Mouse (Mus musculus): ENCODE data around the gene Cmtr1. TPM values are rescaled to one million over a fixed set of nuclear protein-coding genes. Genes with fewer than 3 reads are reported as not detected.
A peak's percentile ranks its signal among the peaks of the same experiment; 100 is the strongest.

Cmtr1 gene
- polyA plus RNA-seq, 1 experiment from 2014 or later: 122 TPM

- ATAC-seq (replicated peaks; ENCODE audit: low FRiP score): no peak
Measured at GRCm38 (mm10) chr17:29636118-29636517, 24.3 kb upstream of the Cmtr1 start.

GRCm38 (mm10) chr17:29637377-29637776, 23.0 kb upstream of the Cmtr1 start:
- Histone ChIP-seq H3K4me3 (replicated peaks) (no peak overlapping the region), H3K4me1 (no peaks in the 10 kb centered on the region), H3K27ac (no peak overlapping the region), H3K36me3 (peaks cover 98% of the 10 kb centered on the region), H3K9ac (no peak overlapping the region), H3K9me3 (replicated peaks) (no peaks in the 10 kb centered on the region), H3K4me2 (no peak overlapping the region), H3K27me3 (no peaks in the 10 kb centered on the region)
- 90% methylated on average over 4 of the region's 4 CpGs for WGBS
- no peak for ATAC-seq (replicated peaks; ENCODE audit: low FRiP score)

More at GRCm38 (mm10) chr17:29636118-29636517, 24.3 kb upstream of the Cmtr1 start:
- no peaks in the 10 kb centered on the region for H3K4me1 ChIP-seq
- no peak overlapping the region for H3K9ac ChIP-seq
- H3K4me2 ChIP-seq: no peak overlapping the region
- H3K9me3 ChIP-seq (replicated peaks): no peaks in the 10 kb centered on the region
- H3K27me3 ChIP-seq: no peaks in the 10 kb centered on the region
- no peak overlapping the region for H3K4me3 ChIP-seq (replicated peaks)
- 74% methylated on average over 5 of the region's 5 CpGs for WGBS
- H3K36me3 ChIP-seq: peaks cover 97% of the 10 kb centered on the region
- H3K27ac ChIP-seq: no peak overlapping the region

GRCm38 (mm10) chr17:29637895-29638294, 22.5 kb upstream of the Cmtr1 start:
- WGBS: 72% methylated on average over 8 of the region's 8 CpGs

GRCm38 (mm10) chr17:29640971-29641370, 19.4 kb upstream of the Cmtr1 start:
- H3K27ac ChIP-seq: no peak overlapping the region
- H3K4me2 ChIP-seq: no peak overlapping the region
- no peak for ATAC-seq (replicated peaks; ENCODE audit: low FRiP score)
- H3K36me3 ChIP-seq: peaks cover 74% of the 10 kb centered on the region
- no peaks in the 10 kb centered on the region for H3K9me3 ChIP-seq (replicated peaks)
- no peak overlapping the region for H3K4me3 ChIP-seq (replicated peaks)
- no peaks in the 10 kb centered on the region for H3K4me1 ChIP-seq
- no peak overlapping the region for H3K9ac ChIP-seq
- WGBS: 92% methylated on average over 11 of the region's 11 CpGs
- H3K27me3 ChIP-seq: no peaks in the 10 kb centered on the region

More at GRCm38 (mm10) chr17:29637895-29638294, 22.5 kb upstream of the Cmtr1 start:
- no peaks in the 10 kb centered on the region for H3K9me3 ChIP-seq (replicated peaks)
- H3K36me3 ChIP-seq: peaks cover 98% of the 10 kb centered on the region
- no peak for ATAC-seq (replicated peaks; ENCODE audit: low FRiP score)
- H3K4me2 ChIP-seq: no peak overlapping the region
- H3K27ac ChIP-seq: no peak overlapping the region
- H3K27me3 ChIP-seq: no peaks in the 10 kb centered on the region
- H3K9ac ChIP-seq: no peak overlapping the region
- H3K4me3 ChIP-seq (replicated peaks): no peak overlapping the region
- no peaks in the 10 kb centered on the region for H3K4me1 ChIP-seq

DNA sequence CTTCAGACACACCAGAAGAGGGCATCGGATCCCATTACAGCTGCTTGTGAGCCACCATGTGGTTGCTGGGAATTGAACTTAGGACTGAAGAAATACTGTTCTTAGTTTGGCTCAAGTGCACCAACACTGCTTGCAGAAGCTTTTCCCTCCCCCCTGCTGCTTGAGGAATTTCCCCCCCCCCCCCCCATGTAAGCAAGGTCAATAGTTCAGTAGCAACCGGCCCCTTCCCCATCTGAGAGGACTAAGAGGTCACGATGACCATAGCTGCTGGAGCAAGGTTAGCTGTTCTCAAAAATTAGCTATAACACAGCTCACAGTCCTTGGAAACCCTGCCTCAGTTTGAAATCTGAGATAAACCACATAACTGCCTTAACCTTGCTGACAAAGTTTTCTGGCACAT, 18.2 kb upstream of the Cmtr1 start:
- 81% methylated on average over 3 of the region's 3 CpGs for WGBS
- ATAC-seq (replicated peaks; ENCODE audit: low FRiP score): no peak

GRCm38 (mm10) chr17:29658249-29658648, 2.1 kb upstream of the Cmtr1 start:
- 84% methylated on average over 2 of the region's 2 CpGs for WGBS
- no peak for ATAC-seq (replicated peaks; ENCODE audit: low FRiP score)

More for the DNA sequence above, 18.2 kb upstream of the Cmtr1 start:
- Histone ChIP-seq H3K4me2 (no peak overlapping the region), H3K27ac (no peak overlapping the region), H3K4me1 (no peaks in the 10 kb centered on the region), H3K4me3 (replicated peaks) (no peak overlapping the region), H3K9me3 (replicated peaks) (no peaks in the 10 kb centered on the region), H3K9ac (no peak overlapping the region), H3K36me3 (peaks cover 68% of the 10 kb centered on the region), H3K27me3 (no peaks in the 10 kb centered on the region)

DNA sequence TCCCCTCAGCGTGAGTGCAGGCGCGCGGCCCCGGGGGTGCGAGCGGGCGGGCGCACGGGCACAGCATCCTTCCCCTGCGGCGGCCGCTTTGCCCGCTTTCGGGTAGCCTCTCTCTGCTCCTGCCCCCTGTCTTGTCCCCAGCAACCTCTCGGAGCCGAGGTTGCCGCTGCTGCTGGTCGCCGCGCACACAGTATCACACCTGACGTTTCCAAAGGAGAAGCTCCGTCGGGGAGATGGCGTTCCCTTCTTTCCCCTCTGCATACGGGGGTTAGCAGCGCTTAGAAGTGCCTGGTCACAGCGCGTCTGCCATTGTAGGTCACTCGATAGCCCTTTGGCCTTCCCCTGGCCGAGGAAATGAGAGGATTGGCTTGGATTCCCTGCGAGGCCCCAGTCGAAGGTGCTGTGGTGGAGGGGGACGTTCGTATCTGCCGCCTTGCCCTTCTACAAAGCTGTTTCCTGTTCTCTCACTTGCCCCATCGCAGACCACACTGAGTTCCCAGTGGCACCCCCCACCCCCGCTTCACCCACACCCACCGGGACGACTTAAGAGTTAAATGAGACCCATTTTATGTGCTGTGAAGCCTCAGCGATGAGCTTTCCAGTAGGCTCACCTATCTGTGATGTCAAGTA, 482 bp downstream of the Cmtr1 start:
- H3K27ac ChIP-seq: peak overlapping the region; percentile 97
- no peaks in the 10 kb centered on the region for H3K9me3 ChIP-seq (replicated peaks)
- peak overlapping the region; percentile 94 for H3K9ac ChIP-seq
- ATAC-seq (replicated peaks; ENCODE audit: low FRiP score): peak; percentile 81; the same call in 1 of the 2 replicates
- peaks cover 28% of the 10 kb centered on the region for H3K36me3 ChIP-seq
- H3K27me3 ChIP-seq: no peaks in the 10 kb centered on the region
- WGBS: 1% methylated on average over 30 of the region's 41 CpGs
- H3K4me1 ChIP-seq: peaks cover 11% of the 10 kb centered on the region
- peak overlapping the region; percentile 83 for H3K4me2 ChIP-seq
- peak overlapping the region; percentile 98 for H3K4me3 ChIP-seq (replicated peaks)

More at GRCm38 (mm10) chr17:29658249-29658648, 2.1 kb upstream of the Cmtr1 start:
- no peak overlapping the region for H3K4me3 ChIP-seq (replicated peaks)
- H3K9me3 ChIP-seq (replicated peaks): no peaks in the 10 kb centered on the region
- H3K4me1 ChIP-seq: peaks cover 11% of the 10 kb centered on the region
- no peak overlapping the region for H3K9ac ChIP-seq
- H3K27ac ChIP-seq: no peak overlapping the region
- H3K36me3 ChIP-seq: peaks cover 5% of the 10 kb centered on the region
- H3K27me3 ChIP-seq: no peaks in the 10 kb centered on the region
- no peak overlapping the region for H3K4me2 ChIP-seq

DNA sequence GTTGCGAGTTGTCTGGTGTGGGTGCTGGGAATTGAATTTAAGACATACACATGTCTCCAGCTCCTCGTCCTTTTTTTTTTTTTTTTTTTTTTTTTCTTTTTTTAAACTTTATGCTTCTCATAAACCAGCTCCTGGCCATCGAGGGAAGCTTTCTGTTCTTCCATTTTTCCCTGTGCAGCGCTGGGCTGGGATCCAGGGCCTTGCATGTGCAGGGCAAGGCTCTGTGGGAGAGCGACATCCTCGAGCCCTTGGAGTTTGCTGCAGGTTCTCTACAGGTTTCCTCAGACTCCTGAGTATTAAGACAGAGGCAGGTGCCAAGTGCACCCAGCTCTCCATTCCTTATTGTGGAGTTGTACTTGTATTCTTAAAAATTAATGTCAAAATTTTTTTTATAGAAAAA, 1.8 kb downstream of the Cmtr1 start:
- Histone ChIP-seq H3K4me2 (no peak overlapping the region), H3K4me1 (peaks cover 11% of the 10 kb centered on the region), H3K27ac (no peak overlapping the region), H3K36me3 (peaks cover 39% of the 10 kb centered on the region), H3K27me3 (no peaks in the 10 kb centered on the region), H3K9ac (no peak overlapping the region), H3K9me3 (replicated peaks) (no peaks in the 10 kb centered on the region), H3K4me3 (replicated peaks) (no peak overlapping the region)
- no peak for ATAC-seq (replicated peaks; ENCODE audit: low FRiP score)
- WGBS: 89% methylated on average over 6 of the region's 6 CpGs

DNA sequence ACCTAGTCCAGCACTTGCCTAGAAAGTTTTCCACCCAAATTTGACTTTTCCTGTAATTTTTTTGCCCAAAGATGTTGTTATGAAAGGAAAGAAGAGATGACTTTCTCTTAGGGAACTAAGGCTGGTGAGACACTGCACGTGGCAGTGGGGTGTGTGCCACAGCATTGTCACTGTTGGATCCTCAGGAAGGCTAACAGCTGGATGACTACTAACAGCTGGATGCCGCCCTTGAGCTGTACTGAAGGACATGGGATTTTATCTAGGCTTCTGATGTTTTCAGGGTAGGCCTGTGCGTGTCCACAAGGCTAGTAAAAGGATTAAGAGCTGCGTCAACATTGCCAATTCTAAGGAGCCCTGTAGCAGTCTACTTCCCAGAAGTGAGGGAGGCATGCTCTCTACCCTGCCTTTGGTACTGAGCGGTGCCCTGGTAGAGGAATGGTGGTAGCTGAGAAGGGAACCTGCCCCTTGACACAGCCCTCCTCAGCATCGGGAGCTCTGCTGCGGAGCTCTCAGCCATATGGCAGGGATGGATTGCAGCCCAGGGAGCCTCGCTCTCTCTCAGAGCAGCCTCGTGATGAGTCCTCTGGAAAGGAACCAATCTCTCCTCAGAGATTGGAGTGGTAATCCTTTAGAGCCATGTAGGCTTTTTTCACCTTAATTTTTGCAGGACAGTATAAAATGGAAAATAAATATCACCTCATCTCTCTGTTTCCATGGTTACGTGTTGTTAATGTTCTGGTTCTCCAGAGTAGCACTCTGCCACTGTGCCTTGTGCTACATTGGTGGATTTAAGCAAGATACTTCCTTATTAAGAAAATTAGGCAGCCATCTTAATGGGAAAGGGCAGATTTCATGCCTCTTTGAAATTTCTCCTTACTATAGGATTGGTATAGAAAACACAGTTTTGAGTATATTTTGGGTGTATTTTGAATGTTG, 7.9 kb downstream of the Cmtr1 start:
- Histone ChIP-seq H3K4me3 (replicated peaks) (no peak overlapping the region), H3K9me3 (replicated peaks) (no peaks in the 10 kb centered on the region), H3K27ac (no peak overlapping the region), H3K9ac (no peak overlapping the region), H3K27me3 (no peaks in the 10 kb centered on the region), H3K4me2 (no peak overlapping the region), H3K4me1 (no peaks in the 10 kb centered on the region), H3K36me3 (peaks cover 75% of the 10 kb centered on the region)
- no peak for ATAC-seq (replicated peaks; ENCODE audit: low FRiP score)
- WGBS: 81% methylated on average over 10 of the region's 10 CpGs

DNA sequence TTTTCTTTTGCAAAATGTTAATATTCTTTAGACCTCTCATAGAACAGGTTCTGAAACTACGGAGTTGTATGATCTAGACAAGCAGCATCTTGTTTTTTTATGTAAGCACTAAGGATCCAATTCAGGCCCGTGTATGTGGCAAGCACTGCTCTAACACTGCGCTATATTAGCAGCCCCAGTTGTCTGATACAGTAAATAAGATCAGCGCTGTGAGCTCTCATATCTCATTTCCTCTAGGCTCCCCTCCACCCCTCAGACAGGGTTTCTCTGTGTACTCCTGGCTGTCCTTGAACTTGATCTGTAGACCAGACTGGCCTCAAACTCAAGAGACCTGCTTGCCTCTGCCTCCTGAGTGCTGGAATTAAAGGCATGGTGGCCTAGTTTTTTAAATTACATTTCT, 8.6 kb downstream of the Cmtr1 start:
- Histone ChIP-seq H3K27me3 (no peaks in the 10 kb centered on the region), H3K4me3 (replicated peaks) (no peak overlapping the region), H3K4me2 (no peak overlapping the region), H3K9ac (no peak overlapping the region), H3K36me3 (peaks cover 75% of the 10 kb centered on the region), H3K27ac (no peak overlapping the region), H3K4me1 (no peaks in the 10 kb centered on the region), H3K9me3 (replicated peaks) (no peaks in the 10 kb centered on the region)
- ATAC-seq (replicated peaks; ENCODE audit: low FRiP score): no peak
- WGBS: 90% methylated on average over 4 of the region's 4 CpGs

- no peak overlapping the region for H3K4me3 ChIP-seq (replicated peaks)
- H3K27ac ChIP-seq: no peak overlapping the region
- H3K36me3 ChIP-seq: peaks cover 75% of the 10 kb centered on the region
- no peaks in the 10 kb centered on the region for H3K27me3 ChIP-seq
- ATAC-seq (replicated peaks; ENCODE audit: low FRiP score): no peak
- H3K9ac ChIP-seq: no peak overlapping the region
- H3K4me2 ChIP-seq: no peak overlapping the region
- H3K4me1 ChIP-seq: no peaks in the 10 kb centered on the region
- H3K9me3 ChIP-seq (replicated peaks): no peaks in the 10 kb centered on the region
Measured at GRCm38 (mm10) chr17:29669936-29670335, 9.5 kb downstream of the Cmtr1 start.

DNA sequence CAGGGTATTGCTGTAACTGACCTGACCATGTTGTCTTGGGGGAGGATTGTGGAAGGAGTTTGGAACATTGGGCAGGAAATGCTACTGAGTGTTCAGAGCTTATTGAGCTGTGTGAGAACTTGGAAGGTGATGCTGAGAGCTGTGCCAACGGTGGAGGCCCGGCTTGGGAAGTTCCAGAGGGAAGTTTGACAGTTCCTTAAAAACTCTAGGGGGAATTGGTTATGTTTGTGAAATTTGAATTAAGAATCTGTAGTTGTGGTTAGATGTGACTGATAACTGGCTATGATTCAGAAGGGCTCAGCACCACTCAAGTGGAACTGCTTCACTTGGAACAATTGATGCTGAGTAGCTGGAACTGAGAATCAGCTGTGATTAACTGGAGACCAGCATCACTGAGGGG, 10.6 kb downstream of the Cmtr1 start:
- Histone ChIP-seq H3K9ac (no peak overlapping the region), H3K4me2 (no peak overlapping the region), H3K4me1 (no peaks in the 10 kb centered on the region), H3K9me3 (replicated peaks) (no peaks in the 10 kb centered on the region), H3K36me3 (peaks cover 79% of the 10 kb centered on the region), H3K4me3 (replicated peaks) (no peak overlapping the region), H3K27ac (no peak overlapping the region), H3K27me3 (no peaks in the 10 kb centered on the region)
- whole genome bisulfite sequencing: 90% methylated on average over 2 of the region's 2 CpGs
- no peak for ATAC-seq (replicated peaks; ENCODE audit: low FRiP score)
